Mouse (Mus musculus) liver, adult (tissue): ENCODE measurements at regions not wholly inside any gene's neighbourhood (a gene's known extent, or its start where the extent isn't known, plus 50 kb on each side); places are given as distances from the start of the nearest gene placed in this dataset.

Source experiments
- GATA4 ChIP-seq: IDR thresholded peaks from 2 replicates; pipeline ENCODE4 v1.6.1; 2014; ENCODE audit warnings: mild to moderate bottlenecking, low read length; ENCODE audit not compliant: insufficient replicate concordance

DNA sequence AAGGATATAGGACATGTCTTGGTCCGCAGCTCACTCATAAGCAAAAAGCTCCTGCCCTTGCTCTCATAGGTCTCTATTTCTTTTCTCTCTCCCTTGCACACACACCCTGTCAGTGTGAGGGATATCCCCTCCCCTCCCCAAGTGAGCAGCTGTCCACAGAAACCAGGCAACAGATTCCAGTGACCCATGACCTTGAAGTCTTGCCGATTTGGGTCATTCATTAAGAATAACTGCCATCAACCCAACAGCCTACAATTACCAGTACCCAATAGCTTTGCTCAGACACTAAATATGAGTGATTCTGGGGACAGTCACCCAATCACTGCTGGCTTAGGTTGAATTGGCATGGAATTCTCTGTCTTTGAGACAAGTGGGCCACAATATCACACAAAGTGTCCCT lies 678.6 kb downstream of the Cypt12 start:
- TF ChIP-seq GATA4: no peak

DNA sequence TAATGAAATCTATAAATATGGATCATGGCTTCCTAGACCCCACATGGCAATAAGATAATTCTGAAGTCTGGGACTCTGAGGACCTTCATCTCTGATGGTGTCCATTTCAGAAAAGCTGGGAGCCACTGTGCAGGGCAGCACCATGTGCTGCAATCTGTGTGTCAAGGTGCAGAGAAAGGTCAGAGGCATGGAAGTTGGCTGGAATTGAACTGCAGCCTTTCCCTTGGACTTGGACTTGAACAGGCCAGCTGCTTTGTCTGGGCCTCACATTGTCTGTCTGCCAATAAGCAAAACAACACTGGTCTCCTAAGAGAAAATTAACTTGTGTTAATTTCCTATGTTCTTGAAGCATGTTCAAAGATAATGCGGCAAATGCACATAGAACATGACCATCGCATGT lies 681.0 kb downstream of the Cypt12 start:
- no peak for TF ChIP-seq GATA4

DNA sequence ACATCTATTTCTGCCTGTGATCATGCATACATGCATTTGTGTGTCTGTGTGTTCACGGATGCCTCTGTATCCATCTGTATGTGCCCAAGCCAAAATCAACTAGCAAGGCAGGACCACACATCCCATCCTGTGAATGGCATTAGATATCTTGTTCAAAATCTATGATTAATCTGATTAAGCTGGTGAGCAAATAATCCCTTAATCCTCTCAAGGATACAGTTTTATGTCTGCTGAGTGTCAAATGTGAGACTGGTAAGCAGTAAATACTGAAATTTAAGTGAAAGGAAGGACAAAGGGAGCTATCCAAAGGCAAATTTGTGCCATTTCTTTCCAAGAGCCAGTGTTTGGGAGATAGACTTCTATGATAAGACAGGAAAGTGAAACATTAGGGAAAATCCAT lies 683.4 kb downstream of the Cypt12 start:
- no peak for TF ChIP-seq GATA4

DNA sequence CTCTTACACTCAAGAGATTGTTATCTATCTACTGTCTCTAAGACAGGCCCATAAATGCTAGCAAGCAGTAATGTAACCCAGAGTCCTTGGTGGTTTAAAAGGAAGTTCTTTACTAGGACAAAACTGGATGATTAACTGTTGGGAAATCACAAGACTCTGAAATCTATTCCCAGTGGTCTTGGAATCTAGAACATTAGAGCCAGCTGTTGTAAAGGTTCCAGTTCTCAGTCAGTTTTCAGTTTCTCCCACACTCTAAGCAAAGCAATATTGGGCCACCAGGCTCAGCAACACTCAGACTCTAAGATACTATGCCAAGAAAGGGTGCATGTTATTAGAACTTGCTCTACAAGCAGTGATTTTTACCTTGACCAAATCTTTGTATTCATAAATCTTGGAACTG lies 686.6 kb downstream of the Cypt12 start:
- no peak for TF ChIP-seq GATA4

DNA sequence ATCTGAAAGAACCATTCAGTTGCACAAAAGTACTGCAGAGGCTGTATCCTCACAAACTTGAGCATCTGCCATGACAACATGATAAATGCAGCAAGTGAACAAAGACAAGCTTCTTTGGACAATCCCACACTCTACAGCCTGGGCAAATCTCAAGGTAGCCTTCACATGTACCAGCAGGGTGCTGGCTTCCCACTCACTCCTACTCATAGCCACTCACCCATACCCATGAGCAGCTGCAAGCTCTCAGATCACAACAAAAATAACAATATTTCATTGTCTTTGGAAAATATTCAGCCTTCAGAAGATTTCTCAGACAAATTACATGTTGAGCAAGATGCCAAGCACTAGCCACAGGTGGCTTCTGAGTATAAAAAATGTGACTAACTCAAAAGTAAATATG lies 689.3 kb downstream of the Cypt12 start:
- TF ChIP-seq GATA4: no peak

DNA sequence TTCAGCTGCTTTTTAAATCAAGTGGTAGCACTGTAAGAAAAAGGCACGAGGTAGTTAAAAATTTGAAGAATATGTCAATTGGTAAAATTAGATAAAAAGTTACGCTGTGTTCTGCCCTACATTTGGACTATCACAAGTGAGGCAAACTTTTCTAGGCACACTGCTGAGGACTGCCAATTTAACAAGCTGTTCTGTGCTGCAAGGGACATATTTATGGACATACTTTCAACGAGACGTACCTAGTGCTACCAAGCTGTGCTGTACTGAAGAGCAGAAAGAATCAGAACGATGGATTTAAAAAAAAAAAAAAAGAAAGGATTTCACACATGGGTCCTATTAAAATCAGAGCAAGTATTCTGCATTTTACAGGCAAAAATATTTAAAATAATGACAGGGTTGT lies 692.1 kb downstream of the Cypt12 start:
- no peak for TF ChIP-seq GATA4

DNA sequence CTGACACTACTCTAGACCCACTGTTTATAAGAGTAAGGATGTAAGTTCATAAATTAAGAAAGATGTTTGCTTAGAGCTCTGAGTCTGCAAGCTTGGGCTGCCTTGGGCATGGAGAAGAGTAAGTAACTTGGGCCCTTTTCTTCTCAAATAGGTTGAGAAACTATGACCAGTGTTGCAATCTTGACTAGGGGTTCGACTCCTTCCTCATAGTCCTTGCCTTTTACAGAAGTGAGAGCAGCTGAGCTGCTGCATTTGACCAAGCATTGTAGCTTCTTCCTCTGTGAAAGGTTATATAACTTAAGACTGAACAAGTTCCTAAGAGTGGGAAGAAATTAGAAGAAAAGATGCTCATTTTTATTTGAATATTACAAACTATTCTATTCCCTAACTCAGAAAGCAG lies 693.5 kb downstream of the Cypt12 start:
- no peak for TF ChIP-seq GATA4

DNA sequence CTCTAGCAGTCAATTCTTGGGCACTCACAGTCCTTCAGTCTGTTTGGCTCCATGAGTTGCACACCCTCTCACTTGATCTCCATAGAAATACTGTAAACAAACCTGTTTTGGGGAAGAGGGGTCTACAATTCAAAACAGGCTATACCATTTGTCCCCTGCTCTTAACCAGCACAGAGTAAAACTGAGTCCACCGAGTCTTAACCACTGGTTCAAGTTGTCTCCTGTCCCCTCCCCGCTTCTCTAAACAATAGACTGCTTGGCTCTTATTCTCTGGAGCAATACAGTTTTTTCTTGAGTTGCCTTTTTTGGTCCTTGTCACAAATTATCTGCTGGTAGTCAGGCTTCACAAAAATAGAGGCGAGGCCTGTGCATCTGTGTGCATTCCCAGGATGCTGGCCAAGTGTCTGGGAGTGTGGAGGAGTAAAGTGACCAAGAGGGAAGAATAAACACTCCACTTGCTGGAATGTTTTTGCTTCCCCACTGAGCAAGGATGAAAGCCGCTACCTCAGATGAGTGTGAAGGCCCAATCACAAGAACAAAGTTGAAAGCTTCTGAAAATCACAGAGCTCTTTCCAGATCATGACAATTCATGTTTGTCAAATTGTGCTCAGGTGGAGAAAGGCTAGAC lies 695.3 kb downstream of the Cypt12 start:
- TF ChIP-seq GATA4: no peak

DNA sequence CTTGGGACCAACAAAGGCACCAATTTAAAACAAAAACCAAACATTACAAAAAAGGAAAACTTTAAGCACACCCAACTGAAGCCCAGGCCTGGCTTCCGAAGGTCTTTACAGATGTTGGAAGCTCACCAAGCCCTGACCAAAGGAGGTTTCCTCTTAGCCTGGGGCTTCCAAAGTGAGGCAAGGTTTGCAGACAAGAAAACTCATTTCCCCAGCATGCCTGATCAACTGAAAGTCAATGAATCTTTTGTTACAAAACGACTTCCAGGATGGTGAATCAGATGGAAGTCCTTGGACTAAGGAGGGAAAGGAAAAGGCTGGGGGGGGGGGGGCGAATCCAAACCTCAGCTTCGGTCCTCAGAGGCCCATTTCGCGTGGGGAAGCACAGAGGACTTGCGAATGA lies 697.3 kb downstream of the Cypt12 start:
- TF ChIP-seq GATA4: no peak

DNA sequence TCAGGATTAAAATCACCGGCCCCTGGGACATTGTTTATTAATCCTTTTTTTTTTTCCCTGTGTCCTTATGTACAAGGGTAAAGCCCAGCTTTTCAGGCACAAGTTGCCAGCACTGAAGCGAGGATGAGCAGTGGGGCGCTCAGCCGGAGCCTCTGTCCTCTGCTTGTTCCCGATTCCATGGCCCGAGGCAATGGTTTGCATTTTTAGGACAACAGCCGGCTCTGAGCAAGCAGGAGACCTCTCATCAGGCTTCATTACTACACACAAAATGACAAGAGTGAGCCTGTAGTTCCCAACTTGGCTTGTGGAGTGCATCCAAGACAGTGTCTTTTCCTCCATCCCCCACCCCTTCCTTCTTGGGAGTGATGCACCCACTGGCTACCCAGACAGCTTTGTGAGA lies 697.7 kb downstream of the Cypt12 start:
- TF ChIP-seq GATA4: no peak

DNA sequence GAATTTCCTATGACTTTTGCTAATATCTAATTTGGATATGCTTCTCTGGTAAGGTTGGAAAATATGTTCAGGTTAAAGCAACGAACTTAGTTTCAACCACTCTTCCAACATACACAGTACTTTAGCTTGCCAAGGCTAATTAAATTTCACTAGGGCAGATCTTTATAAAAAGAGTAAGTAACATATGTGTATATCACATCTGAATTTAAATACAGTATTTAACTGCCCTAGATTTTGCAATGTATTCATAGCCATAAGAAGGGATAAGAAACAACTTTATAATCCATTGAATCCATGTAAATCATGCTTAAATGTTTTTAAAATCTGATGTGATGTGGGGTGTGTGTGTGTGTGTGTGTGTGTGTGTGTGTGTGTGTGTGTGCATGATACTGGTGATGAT lies 705.3 kb downstream of the Cypt12 start:
- TF ChIP-seq GATA4: no peak

DNA sequence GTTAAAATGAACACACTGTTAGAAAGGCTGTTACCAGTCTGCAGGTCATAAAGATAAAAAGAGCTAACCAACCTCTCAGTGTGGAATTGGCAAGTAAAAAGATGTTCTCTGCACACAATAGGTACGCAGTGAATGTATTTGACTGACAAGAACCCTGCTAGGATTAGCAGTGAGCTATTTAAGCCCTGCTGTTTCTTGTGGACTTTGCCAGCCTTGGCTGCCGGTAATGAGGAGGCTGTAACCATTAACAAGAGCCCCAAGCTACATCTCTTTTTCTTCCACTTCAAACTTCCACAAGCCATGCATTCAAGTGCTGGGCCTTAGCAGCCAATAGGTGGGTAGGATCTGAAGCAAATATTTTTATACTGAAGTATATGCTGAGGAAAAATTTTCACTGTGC lies 717.5 kb downstream of the Cypt12 start:
- no peak for TF ChIP-seq GATA4

DNA sequence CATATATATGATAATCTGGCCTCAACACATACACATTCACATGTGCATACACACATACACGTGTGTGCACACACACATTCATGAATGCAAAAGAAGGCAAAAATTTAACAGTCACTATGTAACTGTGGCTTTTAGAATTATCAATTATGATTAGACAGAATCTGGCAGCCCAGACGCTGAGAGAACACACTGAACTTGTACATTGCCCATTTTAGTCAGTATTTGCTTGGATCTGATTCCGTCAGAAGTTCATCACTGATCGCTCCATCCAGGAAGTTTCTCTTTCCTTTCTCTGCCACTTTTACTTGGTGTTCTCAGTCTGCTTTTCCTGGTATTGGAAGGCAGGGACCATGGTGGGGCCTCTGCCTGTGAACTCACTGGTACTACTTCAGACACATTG lies 719.5 kb downstream of the Cypt12 start:
- no peak for TF ChIP-seq GATA4

DNA sequence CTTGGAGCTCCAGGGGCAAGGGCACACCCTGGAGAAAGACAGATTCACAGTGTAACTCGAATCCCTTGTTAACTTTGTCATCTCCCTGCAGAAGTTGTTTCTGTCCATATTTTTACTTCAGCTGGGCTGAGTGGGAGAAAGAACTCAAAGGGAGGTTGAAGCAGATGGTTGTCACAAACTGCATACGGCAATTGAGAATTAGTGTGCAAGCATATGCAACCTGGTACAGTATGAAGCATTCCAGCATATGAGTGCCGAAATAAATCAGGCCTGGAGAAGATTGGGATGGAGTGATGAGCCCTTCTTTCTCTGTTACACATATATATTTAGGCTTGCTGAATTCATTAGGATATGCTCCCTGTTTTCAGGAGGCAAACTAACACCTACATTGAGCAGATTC lies 720.7 kb downstream of the Cypt12 start:
- no peak for TF ChIP-seq GATA4

DNA sequence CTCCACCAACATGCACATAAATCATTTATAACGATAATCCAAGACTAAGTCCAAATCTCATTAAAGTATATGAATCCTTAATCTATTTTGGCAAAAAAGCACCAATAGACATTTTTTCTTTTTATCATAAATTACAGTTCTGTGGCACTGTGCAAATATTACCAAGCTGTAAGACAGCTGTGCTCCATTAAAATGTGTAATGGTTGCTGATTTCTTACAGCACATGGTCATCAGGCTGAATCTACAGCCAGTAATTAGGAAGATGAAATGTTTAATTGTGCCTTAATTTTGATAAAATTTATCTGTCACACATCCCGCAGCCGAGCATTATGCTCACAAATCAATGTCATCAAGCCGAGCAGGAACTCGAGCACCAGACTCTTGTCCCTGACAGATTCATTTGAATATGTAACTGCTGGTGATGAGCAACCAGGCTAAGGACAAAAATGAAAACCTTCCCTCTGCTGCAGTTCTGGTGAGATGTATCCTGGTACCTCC lies 722.0 kb downstream of the Cypt12 start:
- no peak for TF ChIP-seq GATA4

DNA sequence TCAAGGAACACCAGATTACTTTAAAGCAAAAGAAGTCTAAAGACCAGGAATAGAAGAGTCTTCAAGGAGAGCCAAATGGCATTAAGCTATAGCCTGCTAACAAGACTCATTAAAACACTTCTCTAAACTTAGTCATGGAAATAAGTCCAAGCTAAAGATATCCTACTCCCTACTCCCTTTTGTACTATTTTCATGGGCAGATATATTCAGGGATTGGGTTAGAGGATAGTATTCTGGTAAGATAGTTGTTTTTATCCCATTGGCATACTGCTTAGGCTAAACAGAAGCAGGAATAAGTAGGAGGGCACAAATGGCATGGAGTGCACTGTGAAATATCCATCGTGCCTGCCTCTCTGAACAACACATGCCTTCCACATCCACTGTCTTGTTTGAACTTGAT lies 723.5 kb downstream of the Cypt12 start:
- no peak for TF ChIP-seq GATA4

DNA sequence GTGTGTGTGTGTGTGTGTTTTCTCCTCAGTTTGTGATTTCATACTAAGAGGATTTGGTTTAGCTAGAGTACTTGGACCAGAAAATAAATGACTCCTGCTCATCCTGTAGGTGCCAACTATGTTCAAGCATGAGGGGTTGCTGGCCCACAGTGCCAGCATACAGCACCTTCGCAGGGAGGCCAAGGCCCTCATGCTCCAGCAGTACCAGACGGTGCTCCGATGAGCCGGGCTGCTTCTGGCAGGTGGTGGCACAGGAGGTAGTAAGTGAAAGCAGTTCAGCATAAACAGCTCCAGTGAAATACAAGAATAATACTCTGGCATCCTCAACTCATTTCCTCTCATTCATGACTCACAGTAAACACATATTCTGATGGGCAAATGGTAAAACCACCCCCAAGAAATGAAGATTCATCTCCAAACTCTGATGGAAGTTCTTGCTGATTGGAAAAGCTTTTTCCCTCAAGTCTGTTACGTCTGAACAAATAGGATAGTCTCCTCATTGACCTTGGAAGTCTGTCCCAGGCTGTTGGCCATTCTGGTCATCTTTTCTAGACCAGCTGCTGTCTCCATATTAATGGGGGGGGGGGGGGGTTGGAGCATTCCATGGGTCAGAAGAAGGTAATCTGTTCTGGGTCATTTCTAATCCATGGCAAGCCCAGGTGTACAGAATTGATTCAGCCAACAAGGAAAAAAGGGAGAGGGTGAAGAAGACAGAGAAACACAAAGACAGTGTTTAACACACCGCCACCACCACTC lies 735.3 kb downstream of the Cypt12 start:
- no peak for TF ChIP-seq GATA4
